Mouse (Mus musculus): ENCODE data around the gene Shisa7. TPM values are rescaled to one million over a fixed set of nuclear protein-coding genes. Genes with fewer than 3 reads are reported as not detected.
"Not testable (repeated sequence)": the region's sequence is repeated elsewhere in the genome, so short reads cannot be mapped to it uniquely, and the experiment has no call there.

The Shisa7 gene
- polyA plus RNA-seq (2015; fragmentation: Nextera tagmentation; extraction: Ambion mirVana), result 8.8 and 9.7 TPM in 2 replicates

- under 1% methylated on average over 41 of the region's 41 CpGs for WGBS
- H3K27ac ChIP-seq, result peak within 1 kb of the TSS; percentile 84
- H3K27me3 ChIP-seq, result peaks cover 44% of the 10 kb centered on the region
- peaks cover 36% of the 10 kb centered on the region for H3K4me1 ChIP-seq (replicated peaks)
- H3K9ac ChIP-seq (replicated peaks), result peak within 1 kb of the TSS; percentile 76
- no peaks in the 10 kb centered on the region for H3K36me3 ChIP-seq
- peak within 1 kb of the TSS; percentile 64 for H3K4me3 ChIP-seq (replicated peaks)
- peak; percentile 80 for ATAC-seq
- H3K9me3 ChIP-seq, result no peaks in the 10 kb centered on the region
- peak within 1 kb of the TSS; percentile 88 for H3K4me2 ChIP-seq (replicated peaks)
Observed at GRCm38 (mm10) chr7:4844245-4844916, at the start of gene Shisa7. TSS of gene Shisa7 (minus strand) at chr7:4844696.

DNA sequence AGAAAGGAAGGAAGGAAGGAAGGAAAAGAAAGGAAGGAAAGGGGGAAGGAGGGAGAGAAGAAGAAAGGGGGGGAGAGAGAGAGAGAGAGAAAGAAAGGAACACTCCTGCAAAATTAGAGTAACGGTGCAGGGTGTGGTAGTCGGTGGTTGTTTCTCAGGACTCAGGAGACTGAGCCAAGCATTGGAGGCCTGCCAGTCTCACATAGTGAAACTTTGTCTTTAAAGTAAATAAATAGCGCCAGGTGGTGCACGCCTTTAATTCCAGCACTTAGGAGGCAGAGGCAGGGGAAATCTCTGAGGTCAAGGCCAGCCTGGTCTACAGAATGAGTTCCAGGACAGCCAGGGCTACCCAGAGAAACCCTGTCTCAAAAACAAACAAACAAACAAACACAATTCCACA lies 42.2 kb upstream of the Shisa7 start:
- 93% methylated on average over 4 of the region's 4 CpGs for WGBS
- H3K9me3 ChIP-seq, result no peaks in the 10 kb centered on the region

GRCm38 (mm10) chr7:4879036-4879435 lies 34.5 kb upstream of the Shisa7 start:
- H3K27ac ChIP-seq; H3K4me3 ChIP-seq (replicated peaks); H3K9me3 ChIP-seq; ATAC-seq; H3K27me3 ChIP-seq; H3K36me3 ChIP-seq; H3K4me2 ChIP-seq (replicated peaks); H3K9ac ChIP-seq (replicated peaks): not testable (repeated sequence)
- 88% methylated on average over 1 of the region's 1 CpGs for WGBS
- peaks cover 15% of the 10 kb centered on the region for H3K4me1 ChIP-seq (replicated peaks)

More for the DNA sequence above, 42.2 kb upstream of the Shisa7 start:
- Histone ChIP-seq H3K27ac (no peak overlapping the region), H3K4me2 (replicated peaks) (no peak overlapping the region), H3K9ac (replicated peaks) (no peak overlapping the region), H3K4me1 (replicated peaks) (no peaks in the 10 kb centered on the region), H3K36me3 (no peaks in the 10 kb centered on the region), H3K4me3 (replicated peaks) (no peak overlapping the region), H3K27me3 (no peaks in the 10 kb centered on the region)
- no peak for ATAC-seq

- H3K4me3 ChIP-seq (replicated peaks), result no peak overlapping the region
- H3K4me1 ChIP-seq (replicated peaks), result peaks cover 15% of the 10 kb centered on the region
- no peak overlapping the region for H3K4me2 ChIP-seq (replicated peaks)
- no peaks in the 10 kb centered on the region for H3K9me3 ChIP-seq
- no peak overlapping the region for H3K27ac ChIP-seq
- H3K27me3 ChIP-seq, result no peaks in the 10 kb centered on the region
- ATAC-seq, result no peak
- no peaks in the 10 kb centered on the region for H3K36me3 ChIP-seq
- no peak overlapping the region for H3K9ac ChIP-seq (replicated peaks)
Observed at GRCm38 (mm10) chr7:4878186-4878585, 33.7 kb upstream of the Shisa7 start.

DNA sequence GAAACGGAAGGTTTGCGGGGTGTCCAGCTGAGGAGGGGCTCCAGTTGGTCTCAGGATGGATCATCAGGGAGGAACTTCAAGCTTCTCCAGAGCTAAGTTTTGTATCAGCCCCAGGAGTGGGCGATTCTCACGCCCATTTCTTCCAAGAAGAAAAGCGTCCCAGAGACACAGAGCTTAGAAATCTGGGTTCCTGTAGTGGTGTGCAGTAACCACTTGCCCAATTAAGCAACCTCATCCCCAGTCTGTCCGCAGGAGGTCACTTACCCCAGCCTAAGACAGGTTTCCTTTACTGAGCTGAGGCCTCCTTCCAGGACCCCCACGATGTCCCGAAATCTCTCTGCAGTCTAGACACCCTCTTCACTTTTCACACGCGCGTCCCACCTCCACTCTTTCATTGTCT lies 32.7 kb upstream of the Shisa7 start:
- Histone ChIP-seq H3K9me3 (no peaks in the 10 kb centered on the region), H3K4me3 (replicated peaks) (peak overlapping the region; percentile 53), H3K4me1 (replicated peaks) (peaks cover 15% of the 10 kb centered on the region), H3K27ac (no peak overlapping the region), H3K27me3 (no peaks in the 10 kb centered on the region), H3K36me3 (no peaks in the 10 kb centered on the region), H3K4me2 (replicated peaks) (peak overlapping the region; percentile 81), H3K9ac (replicated peaks) (peak overlapping the region; percentile 63)
- ATAC-seq, result no peak; the same call in 1 of the 2 replicates
- WGBS, result 13% methylated on average over 11 of the region's 11 CpGs

DNA sequence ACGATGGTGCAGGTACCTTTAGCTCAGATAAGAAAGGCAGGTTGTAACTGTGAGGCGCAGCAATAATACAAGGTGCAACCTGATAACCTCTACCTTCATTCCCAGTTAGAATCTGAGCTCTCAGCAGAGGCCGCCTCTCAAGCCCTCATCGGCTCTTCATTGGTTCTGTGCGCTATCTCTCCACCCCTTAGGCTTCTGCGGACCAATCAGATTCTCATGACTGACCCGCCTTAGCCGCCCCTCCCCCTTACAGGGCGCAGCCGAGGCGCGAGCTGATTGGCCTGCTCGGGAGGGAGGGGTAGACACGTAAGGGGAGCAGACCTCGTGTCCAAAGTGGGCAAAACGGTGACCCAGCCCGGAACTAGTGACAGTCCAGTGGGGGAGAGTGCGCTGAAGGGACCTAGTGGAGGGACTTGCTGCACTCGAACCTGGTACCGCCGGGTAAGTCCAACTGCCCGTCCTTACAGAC lies 32.3 kb upstream of the Shisa7 start, which contains the start of gene Isoc2a:
Gene Isoc2a, plus strand, starts transcription at position 401 of the 469 bp plus-strand sequence.
- H3K4me1 ChIP-seq (replicated peaks), result peaks cover 15% of the 10 kb centered on the region
- peak; percentile 99 for ATAC-seq
- peak within 1 kb of the TSS; percentile 53 for H3K4me3 ChIP-seq (replicated peaks)
- H3K9me3 ChIP-seq, result no peaks in the 10 kb centered on the region
- H3K9ac ChIP-seq (replicated peaks), result peak within 1 kb of the TSS; percentile 63
- no peaks in the 10 kb centered on the region for H3K36me3 ChIP-seq
- no peak within 1 kb of the TSS; the same call in 1 of the 2 replicates for H3K27ac ChIP-seq
- peak within 1 kb of the TSS; percentile 81 for H3K4me2 ChIP-seq (replicated peaks)
- H3K27me3 ChIP-seq, result no peaks in the 10 kb centered on the region
- WGBS, result under 1% methylated on average over 22 of the region's 22 CpGs

DNA sequence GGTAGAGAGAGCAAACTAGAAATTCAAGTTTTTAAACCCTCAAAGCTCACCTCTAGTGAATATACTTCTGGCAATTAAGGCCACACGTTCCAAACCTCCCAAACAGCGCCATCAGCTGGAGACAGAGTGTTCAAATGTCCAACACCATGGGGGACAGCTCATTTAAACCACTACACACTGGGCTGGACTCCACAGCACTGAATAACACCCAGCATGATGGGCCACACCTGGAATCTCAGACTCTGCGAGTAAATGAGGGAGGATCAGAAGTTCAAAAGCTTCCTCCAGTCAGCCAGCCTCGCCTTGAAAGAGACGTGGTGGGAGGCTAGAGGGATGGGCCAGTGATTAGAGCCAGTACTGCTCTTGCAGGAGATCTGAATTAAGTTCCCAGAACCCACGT lies 25.6 kb upstream of the Shisa7 start, which contains the start of gene Isoc2b:
Gene Isoc2b, minus strand, starts transcription at position 126 of the 400 bp plus-strand sequence.
- no peaks in the 10 kb centered on the region for H3K9me3 ChIP-seq
- H3K36me3 ChIP-seq, result no peaks in the 10 kb centered on the region
- peaks cover 13% of the 10 kb centered on the region for H3K4me1 ChIP-seq (replicated peaks)
- 58% methylated on average over 6 of the region's 6 CpGs for WGBS
- H3K27ac ChIP-seq, result no peak within 1 kb of the TSS
- H3K27me3 ChIP-seq, result no peaks in the 10 kb centered on the region
- no peak for ATAC-seq
- no peak within 1 kb of the TSS for H3K9ac ChIP-seq (replicated peaks)
- H3K4me2 ChIP-seq (replicated peaks), result no peak within 1 kb of the TSS
- no peak within 1 kb of the TSS for H3K4me3 ChIP-seq (replicated peaks)

DNA sequence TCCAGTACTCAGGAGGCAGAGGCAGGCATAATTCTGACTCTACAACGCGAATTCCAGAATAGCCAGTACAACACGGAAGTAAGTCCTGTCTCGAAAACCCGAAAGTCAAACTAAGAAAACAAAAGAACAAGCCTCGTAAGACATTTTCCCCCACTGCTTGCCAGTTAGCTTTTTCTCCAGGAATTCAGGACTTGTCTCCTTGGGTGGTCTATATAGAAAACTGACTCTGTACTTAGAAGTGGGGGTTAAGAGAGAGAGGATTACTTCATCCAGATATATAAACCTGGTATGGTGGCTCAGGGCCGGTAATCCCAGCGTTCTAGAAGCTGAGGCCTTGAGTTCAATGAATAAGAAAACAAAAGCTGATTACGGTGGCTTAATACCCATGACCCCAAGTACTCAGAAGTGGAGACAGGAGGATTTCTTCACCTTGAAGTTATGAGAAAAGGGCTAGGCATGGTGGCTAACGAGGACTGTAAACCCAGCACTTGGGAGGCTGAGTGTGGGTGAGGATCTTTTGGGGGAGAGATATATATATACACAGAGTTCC lies 22.2 kb upstream of the Shisa7 start:
- Histone ChIP-seq H3K4me2 (replicated peaks) (peak overlapping the region; percentile 64), H3K4me3 (replicated peaks) (peak overlapping the region; percentile 58), H3K27ac (peak overlapping the region; percentile 76), H3K36me3 (no peaks in the 10 kb centered on the region), H3K27me3 (no peaks in the 10 kb centered on the region), H3K9ac (replicated peaks) (peak overlapping the region; percentile 69), H3K9me3 (no peaks in the 10 kb centered on the region), H3K4me1 (replicated peaks) (peaks cover 13% of the 10 kb centered on the region)
- 29% methylated on average over 10 of the region's 10 CpGs for WGBS
- no peak for ATAC-seq

- Histone ChIP-seq H3K9ac (replicated peaks) (peak overlapping the region; percentile 69), H3K9me3 (no peaks in the 10 kb centered on the region), H3K27me3 (no peaks in the 10 kb centered on the region), H3K4me3 (replicated peaks) (peak overlapping the region; percentile 58), H3K4me2 (replicated peaks) (peak overlapping the region; percentile 64), H3K4me1 (replicated peaks) (peaks cover 13% of the 10 kb centered on the region), H3K27ac (peak overlapping the region; percentile 76), H3K36me3 (no peaks in the 10 kb centered on the region)
- ATAC-seq, result peak; percentile 100
- WGBS, result 4% methylated on average over 40 of the region's 40 CpGs
Observed at GRCm38 (mm10) chr7:4865579-4866493, 21.3 kb upstream of the Shisa7 start.

- 0 out of 2 replicates have a peak overlapping the region, but pooled peaks have one; percentile 68 for H3K27ac ChIP-seq
- 69% methylated on average over 5 of the region's 5 CpGs for WGBS
- H3K4me3 ChIP-seq (replicated peaks), result peak overlapping the region; percentile 58
- no peaks in the 10 kb centered on the region for H3K27me3 ChIP-seq
- H3K9me3 ChIP-seq, result no peaks in the 10 kb centered on the region
- no peaks in the 10 kb centered on the region for H3K36me3 ChIP-seq
- peaks cover 13% of the 10 kb centered on the region for H3K4me1 ChIP-seq (replicated peaks)
- peak overlapping the region; percentile 64 for H3K4me2 ChIP-seq (replicated peaks)
- ATAC-seq, result 0 out of 2 replicates have a peak, but pooled peaks have one; percentile 28
- peak overlapping the region; percentile 64; the same call in 1 of the 2 replicates for H3K9ac ChIP-seq (replicated peaks)
Observed at GRCm38 (mm10) chr7:4865090-4865489, 20.6 kb upstream of the Shisa7 start.

GRCm38 (mm10) chr7:4864130-4864845 lies 19.8 kb upstream of the Shisa7 start:
- WGBS, result 84% methylated on average over 5 of the region's 5 CpGs
- no peak overlapping the region for H3K9ac ChIP-seq (replicated peaks)
- H3K9me3 ChIP-seq, result no peaks in the 10 kb centered on the region

More at GRCm38 (mm10) chr7:4864130-4864845, 19.8 kb upstream of the Shisa7 start:
- no peak overlapping the region for H3K27ac ChIP-seq
- H3K4me3 ChIP-seq (replicated peaks), result no peak overlapping the region
- peaks cover 13% of the 10 kb centered on the region for H3K4me1 ChIP-seq (replicated peaks)
- H3K36me3 ChIP-seq, result no peaks in the 10 kb centered on the region
- ATAC-seq, result no peak
- H3K4me2 ChIP-seq (replicated peaks), result no peak overlapping the region
- H3K27me3 ChIP-seq, result no peaks in the 10 kb centered on the region
